Mouse (Mus musculus): ENCODE measurements around the gene Pitpnm1. TPM values are rescaled to one million over a fixed set of nuclear protein-coding genes. Genes with fewer than 3 reads are reported as not detected.
A peak's percentile ranks its signal among the peaks of the same experiment; 100 is the strongest.
"Not testable (repeated sequence)": the region's sequence is repeated elsewhere in the genome, so short reads cannot be mapped to it uniquely, and the experiment has no call there.

Pitpnm1 gene
- polyA plus RNA-seq, 1 experiment from 2014 or later = 43.3 TPM

DNA sequence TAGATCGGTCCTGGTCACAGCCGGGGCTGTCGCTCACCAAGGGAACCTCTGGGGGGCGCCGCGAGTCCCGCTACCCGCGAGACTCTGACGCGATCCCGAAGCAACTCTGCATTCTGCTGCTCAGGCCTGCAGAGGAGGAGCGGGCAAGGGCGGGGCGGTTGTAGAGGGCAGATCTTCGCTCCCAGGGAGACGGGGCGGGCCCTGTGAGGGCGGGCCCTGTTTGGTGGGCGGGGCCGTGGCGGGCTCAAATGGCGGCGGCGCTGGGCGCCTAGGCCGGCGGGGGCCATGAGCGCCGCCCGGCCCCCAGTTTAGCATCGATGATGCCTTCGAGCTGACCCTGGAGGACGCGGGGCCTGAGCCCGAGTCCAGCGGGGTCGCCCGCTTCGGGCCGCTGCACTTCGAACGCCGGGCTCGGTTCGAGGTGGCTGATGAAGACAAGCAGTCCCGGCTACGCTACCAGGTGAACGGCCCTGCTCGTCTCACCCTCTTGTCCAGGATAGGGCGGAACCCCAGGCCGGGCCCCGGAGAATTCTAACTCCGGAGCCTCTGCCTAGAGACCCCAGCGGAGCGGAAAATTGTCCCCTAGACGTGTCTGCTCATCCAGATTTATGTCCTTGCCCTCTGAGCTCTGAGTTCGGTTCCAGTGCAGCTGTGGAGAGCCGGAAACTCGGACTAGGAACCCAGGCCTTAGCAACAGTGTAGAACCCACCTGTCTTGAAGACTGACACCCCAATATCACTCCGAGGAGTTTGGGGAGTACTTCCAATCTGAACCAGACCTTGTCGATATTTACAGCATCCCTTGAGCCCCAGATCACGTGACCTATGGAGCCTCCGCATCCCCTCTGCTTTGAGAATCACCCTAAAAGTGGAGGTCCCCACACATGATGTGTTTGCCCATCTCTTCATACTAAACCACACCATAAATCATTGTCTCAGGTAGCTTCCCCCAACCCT lies 26.2 kb downstream of the Pitpnm1 start, which contains the start of gene Aip:
TSS of gene Aip (minus strand) at position 118 of the 956 bp plus-strand sequence.
- 1% methylated on average over 56 of the region's 64 CpGs for WGBS
- ATAC-seq (ENCODE audit: low FRiP score) = peak; percentile 90
- H3K9me3 ChIP-seq = no peaks in the 10 kb centered on the region
- H3K27ac ChIP-seq = peak within 1 kb of the TSS; percentile 78
- peak within 1 kb of the TSS; percentile 79 for H3K4me2 ChIP-seq
- H3K36me3 ChIP-seq = peaks cover 27% of the 10 kb centered on the region
- H3K4me3 ChIP-seq = peak within 1 kb of the TSS; percentile 83
- H3K27me3 ChIP-seq = no peaks in the 10 kb centered on the region
- peak within 1 kb of the TSS; percentile 94 for H3K9ac ChIP-seq
- H3K4me1 ChIP-seq (replicated peaks) = peaks cover 18% of the 10 kb centered on the region

DNA sequence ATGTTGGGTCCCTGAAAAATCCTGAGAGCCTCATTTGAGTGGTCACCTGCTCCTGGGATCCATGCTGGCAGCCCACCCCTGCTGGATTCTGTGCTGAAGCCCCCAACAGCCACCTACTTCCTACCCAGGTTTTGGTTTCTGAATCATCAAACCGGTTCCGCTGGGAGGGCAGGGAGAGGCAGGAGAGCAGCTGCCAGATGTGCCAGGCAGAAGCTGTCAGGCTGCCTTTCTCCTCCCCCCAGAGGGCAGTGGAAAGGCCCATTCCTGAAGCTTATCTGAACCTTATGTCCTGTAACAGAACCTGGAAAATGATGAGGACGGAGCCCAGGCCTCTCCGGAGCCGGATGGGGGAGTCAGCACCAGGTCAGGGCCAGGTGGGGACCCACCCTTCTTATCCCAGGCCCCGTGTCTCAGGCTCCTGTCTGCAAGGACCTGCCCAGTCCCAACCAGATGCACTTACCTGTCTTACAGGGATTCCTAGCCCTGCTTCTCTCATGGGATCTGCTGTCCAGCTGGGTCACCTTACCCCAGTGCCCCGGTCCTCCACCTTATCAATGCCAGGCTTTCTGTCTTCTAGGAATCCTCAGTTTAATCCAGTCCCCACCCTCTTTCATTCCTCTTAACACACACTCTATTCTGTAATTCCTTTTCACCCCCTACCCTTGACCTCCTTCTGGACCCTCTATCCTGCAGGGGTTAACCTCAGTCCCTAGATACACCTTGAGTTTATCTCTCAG lies 27.1 kb downstream of the Pitpnm1 start:
- WGBS = 65% methylated on average over 7 of the region's 7 CpGs
- Histone ChIP-seq H3K4me2 (peak overlapping the region; percentile 79), H3K9ac (peak overlapping the region; percentile 94), H3K27me3 (no peaks in the 10 kb centered on the region), H3K4me3 (peak overlapping the region; percentile 83), H3K27ac (peak overlapping the region; percentile 78; the same call in 1 of the 2 replicates), H3K4me1 (replicated peaks) (peaks cover 18% of the 10 kb centered on the region), H3K36me3 (peaks cover 36% of the 10 kb centered on the region), H3K9me3 (no peaks in the 10 kb centered on the region)
- ATAC-seq (ENCODE audit: low FRiP score) = no peak

DNA sequence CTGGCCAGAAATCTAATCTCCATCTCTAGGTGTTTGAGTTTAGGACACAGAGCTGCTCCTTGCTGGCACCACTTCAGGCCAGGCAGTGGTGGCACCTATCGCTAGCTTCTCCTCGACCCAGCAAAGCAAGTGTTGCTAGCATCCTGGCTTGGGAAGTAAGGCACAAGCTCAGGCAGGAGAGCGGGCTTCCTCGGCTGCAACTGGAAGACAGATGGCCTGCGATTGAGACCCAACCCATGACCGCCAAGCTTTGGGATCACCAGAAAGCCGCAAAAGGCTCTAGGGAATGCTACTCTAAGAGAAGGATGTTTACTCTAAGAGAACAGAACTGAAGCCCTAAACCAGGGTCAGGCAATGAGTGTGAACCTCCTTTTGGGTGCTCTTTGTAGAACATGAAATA lies 29.7 kb downstream of the Pitpnm1 start:
- Histone ChIP-seq H3K9me3 (no peaks in the 10 kb centered on the region), H3K9ac (0 out of 2 replicates have a peak overlapping the region, but pooled peaks have one; percentile 39), H3K4me3 (no peak overlapping the region), H3K4me1 (replicated peaks) (peaks cover 18% of the 10 kb centered on the region), H3K27me3 (no peaks in the 10 kb centered on the region), H3K36me3 (peaks cover 55% of the 10 kb centered on the region), H3K4me2 (no peak overlapping the region), H3K27ac (no peak overlapping the region)
- WGBS = 89% methylated on average over 7 of the region's 7 CpGs
- no peak for ATAC-seq (ENCODE audit: low FRiP score)

DNA sequence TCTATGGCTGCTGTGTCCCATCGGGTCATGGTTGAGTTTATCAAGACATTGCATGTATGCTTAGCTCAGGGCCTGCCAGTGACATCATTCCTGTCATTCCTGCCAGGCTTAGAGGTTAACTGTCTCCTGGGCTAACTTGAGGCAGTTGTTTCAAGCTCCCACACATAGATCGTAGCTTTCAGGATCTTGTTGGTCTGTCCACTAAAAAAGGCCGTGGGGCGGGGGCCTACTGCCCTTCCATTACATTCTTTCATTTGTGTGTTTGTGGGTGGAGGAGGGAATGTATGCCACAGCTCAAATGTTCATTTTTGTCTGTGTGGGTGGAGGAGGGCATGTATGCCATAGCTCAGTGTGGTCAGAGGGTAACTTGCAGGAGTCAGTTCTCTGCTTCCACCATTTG lies 30.3 kb downstream of the Pitpnm1 start:
- peaks cover 18% of the 10 kb centered on the region for H3K4me1 ChIP-seq (replicated peaks)
- H3K27me3 ChIP-seq = no peaks in the 10 kb centered on the region
- no peak overlapping the region for H3K27ac ChIP-seq
- H3K9ac ChIP-seq = 0 out of 2 replicates have a peak overlapping the region, but pooled peaks have one; percentile 39
- no peaks in the 10 kb centered on the region for H3K9me3 ChIP-seq
- H3K4me2 ChIP-seq = no peak overlapping the region
- ATAC-seq (ENCODE audit: low FRiP score) = no peak
- no peak overlapping the region for H3K4me3 ChIP-seq
- WGBS = 90% methylated on average over 4 of the region's 4 CpGs
- H3K36me3 ChIP-seq = peaks cover 55% of the 10 kb centered on the region

DNA sequence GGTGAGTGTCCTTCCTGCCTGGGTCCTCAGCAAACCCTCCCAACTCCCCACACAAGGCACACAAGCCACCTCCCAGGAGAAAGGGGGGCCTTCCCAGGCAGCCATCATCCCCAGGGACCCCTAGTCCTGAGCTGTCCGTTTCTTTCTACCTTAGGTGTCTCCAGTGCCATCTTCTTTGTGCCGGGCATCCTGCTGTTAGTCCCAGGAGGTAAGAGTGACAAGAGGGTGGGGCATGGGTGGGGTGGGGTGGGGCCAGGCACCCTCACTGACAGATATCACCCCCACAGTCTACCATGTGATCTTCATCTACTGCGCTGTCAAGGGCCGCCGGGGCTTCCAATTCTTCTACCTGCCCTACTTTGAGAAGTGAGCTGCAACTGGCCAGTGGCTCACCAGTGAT lies 31.3 kb downstream of the Pitpnm1 start:
- Histone ChIP-seq H3K9me3 (no peaks in the 10 kb centered on the region), H3K27me3 (no peaks in the 10 kb centered on the region), H3K4me3 (no peak overlapping the region), H3K36me3 (peaks cover 55% of the 10 kb centered on the region), H3K27ac (no peak overlapping the region), H3K4me2 (no peak overlapping the region), H3K4me1 (replicated peaks) (peaks cover 17% of the 10 kb centered on the region), H3K9ac (no peak overlapping the region)
- no peak for ATAC-seq (ENCODE audit: low FRiP score)
- WGBS = 91% methylated on average over 5 of the region's 5 CpGs

DNA sequence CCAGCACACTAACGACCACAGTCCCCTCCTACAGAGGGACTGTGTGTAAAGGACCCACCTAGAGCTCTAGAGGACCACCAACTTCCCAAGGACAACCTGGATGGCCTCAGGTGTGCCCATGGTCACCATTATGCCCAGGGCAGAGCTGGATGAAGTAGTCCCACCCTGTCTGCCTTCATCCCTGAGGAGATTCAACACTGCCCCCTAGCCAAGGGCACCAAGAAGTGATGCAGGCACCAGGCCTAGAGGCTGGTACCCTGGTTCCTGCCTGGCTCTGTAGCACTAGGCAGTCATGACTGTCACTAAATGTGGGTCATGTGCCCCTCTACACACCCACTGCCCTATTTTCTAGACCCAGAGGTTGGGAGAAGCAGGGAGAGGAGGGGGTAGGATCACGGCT lies 32.0 kb downstream of the Pitpnm1 start:
- H3K4me3 ChIP-seq = no peak overlapping the region
- H3K9ac ChIP-seq = no peak overlapping the region
- no peaks in the 10 kb centered on the region for H3K27me3 ChIP-seq
- WGBS = 93% methylated on average over 2 of the region's 2 CpGs
- H3K4me2 ChIP-seq = no peak overlapping the region
- H3K27ac ChIP-seq = no peak overlapping the region
- H3K4me1 ChIP-seq (replicated peaks) = peaks cover 10% of the 10 kb centered on the region
- H3K36me3 ChIP-seq = peaks cover 55% of the 10 kb centered on the region
- ATAC-seq (ENCODE audit: low FRiP score) = no peak
- no peaks in the 10 kb centered on the region for H3K9me3 ChIP-seq

DNA sequence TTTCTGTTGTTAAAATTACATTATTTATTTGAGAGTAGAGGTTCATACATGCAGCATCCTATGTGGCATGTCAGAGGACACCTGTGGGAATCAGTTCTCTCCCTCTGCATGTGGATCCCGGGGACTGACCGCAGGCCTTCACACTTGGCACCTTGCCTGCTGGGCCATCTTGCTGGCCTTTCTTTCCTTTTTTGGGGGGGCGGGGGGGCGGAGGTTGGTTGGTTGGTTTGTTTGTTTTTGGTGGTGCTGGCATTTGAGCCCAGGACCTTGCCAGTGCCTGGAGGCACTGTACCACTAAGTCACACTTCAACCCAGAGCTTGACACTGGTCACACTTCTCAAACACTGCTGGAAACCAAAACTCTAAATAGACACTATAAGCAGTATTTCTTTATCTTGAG lies 34.6 kb downstream of the Pitpnm1 start:
- no peak overlapping the region for H3K4me2 ChIP-seq
- H3K9ac ChIP-seq = no peak overlapping the region
- peaks cover 38% of the 10 kb centered on the region for H3K36me3 ChIP-seq
- no peak overlapping the region for H3K4me3 ChIP-seq
- peaks cover 3% of the 10 kb centered on the region for H3K4me1 ChIP-seq (replicated peaks)
- WGBS = 94% methylated on average over 4 of the region's 4 CpGs
- ATAC-seq (ENCODE audit: low FRiP score) = no peak
- no peaks in the 10 kb centered on the region for H3K27me3 ChIP-seq
- no peaks in the 10 kb centered on the region for H3K9me3 ChIP-seq
- H3K27ac ChIP-seq = no peak overlapping the region

DNA sequence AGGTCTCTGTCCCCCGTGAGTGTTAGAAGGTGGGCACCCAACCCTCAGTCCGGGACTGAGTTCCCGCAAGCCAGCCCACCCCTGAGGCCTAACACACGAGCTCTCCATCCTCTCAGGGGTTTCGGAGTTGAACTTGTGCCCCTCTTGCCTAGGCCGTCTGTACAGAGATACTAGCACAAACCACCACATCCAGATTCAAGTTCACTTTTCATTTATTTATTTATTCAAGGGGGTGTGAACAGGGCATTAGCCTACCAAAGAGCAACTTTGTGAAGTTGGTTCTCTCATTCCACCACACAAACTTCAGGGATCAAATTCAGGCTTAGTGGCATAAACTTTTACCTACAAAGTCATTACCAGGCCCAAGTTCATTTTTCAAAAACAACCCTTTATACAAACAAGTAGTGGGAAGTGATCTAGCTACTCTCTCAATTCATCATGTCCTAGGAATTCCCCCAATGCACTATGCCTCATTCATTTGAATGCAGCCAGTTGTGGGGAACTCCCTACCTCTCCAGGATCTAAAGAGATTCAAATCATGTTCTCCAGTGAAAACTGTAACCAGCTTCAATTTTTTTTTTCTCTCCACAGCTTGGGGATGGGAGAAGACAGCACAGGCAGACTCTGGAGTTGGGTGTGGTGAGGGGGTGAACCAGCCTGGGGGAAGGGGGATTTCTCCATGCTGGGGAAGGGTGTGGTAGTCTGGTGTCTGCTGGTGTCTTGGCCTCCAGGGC lies 35.6 kb downstream of the Pitpnm1 start:
- not testable (repeated sequence) for H3K4me2 ChIP-seq; H3K9me3 ChIP-seq; H3K9ac ChIP-seq; ATAC-seq (ENCODE audit: low FRiP score); H3K27me3 ChIP-seq; H3K4me1 ChIP-seq (replicated peaks); H3K4me3 ChIP-seq; H3K27ac ChIP-seq
- WGBS = 84% methylated on average over 6 of the region's 6 CpGs
- peaks cover 30% of the 10 kb centered on the region for H3K36me3 ChIP-seq

DNA sequence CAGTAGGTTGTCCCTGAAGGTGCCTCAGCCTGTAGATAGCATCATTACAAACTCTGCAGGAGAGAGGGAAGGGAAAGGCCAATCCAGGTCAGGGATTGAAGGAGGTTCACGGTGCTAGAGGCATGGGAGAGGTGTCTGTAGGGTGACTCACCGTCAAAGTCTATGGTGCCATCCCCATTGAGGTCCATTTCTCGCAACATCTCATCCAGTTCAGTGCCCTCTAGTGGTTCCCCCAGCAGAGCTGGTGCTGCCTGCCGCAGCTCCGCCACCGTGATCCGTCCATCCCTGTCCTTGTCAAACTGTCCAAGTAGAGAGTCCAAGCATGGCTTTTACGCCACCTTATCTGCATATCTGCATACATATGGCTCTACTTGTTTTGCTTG lies 36.2 kb downstream of the Pitpnm1 start:
- not testable (repeated sequence) for H3K27ac ChIP-seq; ATAC-seq (ENCODE audit: low FRiP score); H3K9me3 ChIP-seq; H3K4me1 ChIP-seq (replicated peaks); H3K9ac ChIP-seq; H3K27me3 ChIP-seq; H3K4me2 ChIP-seq; H3K4me3 ChIP-seq
- peaks cover 29% of the 10 kb centered on the region for H3K36me3 ChIP-seq
- WGBS = 19% methylated on average over 8 of the region's 8 CpGs

DNA sequence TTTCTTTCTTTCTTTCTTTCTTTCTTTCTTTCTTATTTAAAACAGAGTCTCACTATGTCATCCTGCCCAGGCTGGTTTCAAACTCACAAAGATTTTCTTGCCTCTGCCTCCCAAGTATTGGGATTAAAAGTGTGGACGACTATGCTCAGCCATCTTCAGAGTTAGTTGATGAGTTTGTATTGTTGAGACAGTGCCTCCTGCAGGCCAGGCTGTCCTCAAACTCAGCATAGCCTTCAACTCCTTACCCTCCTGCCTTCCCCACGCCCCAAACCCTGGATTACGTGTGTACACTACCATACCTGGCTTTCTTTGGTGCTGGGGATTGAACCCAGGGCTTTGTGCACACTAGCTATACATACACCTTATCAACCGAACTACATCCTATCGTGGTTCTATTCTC lies 36.7 kb downstream of the Pitpnm1 start:
- Histone ChIP-seq H3K4me2 (no peak overlapping the region), H3K27me3 (no peaks in the 10 kb centered on the region), H3K9me3 (no peaks in the 10 kb centered on the region), H3K9ac (no peak overlapping the region), H3K36me3 (peaks cover 24% of the 10 kb centered on the region), H3K4me1 (replicated peaks) (peaks cover 4% of the 10 kb centered on the region), H3K4me3 (no peak overlapping the region), H3K27ac (no peak overlapping the region)
- WGBS = 80% methylated on average over 5 of the region's 5 CpGs
- no peak for ATAC-seq (ENCODE audit: low FRiP score)

DNA sequence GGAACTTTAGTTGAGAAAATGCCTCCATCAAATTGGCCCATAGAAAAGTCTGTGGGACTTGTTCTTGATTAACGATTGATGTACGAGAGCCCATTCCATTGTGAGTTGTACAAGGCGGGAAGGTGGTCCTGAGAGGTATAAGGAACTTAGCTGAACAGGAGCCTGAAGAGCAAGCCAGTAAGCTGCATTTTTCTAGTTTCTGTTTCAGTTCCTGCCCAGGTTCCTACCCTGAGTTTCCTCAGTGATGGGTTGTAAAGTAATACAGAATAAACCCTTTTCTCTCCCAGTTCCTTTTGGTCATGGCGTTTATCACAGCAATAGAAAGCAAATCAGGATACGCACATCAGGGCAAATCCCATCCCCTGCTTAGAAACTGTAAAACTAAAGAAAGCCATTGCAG lies 38.1 kb downstream of the Pitpnm1 start:
- Histone ChIP-seq H3K36me3 (peaks cover 9% of the 10 kb centered on the region), H3K9ac (no peak overlapping the region), H3K4me1 (replicated peaks) (peaks cover 4% of the 10 kb centered on the region), H3K27ac (no peak overlapping the region), H3K9me3 (no peaks in the 10 kb centered on the region), H3K4me3 (no peak overlapping the region), H3K4me2 (no peak overlapping the region), H3K27me3 (no peaks in the 10 kb centered on the region)
- 85% methylated on average over 5 of the region's 5 CpGs for WGBS
- ATAC-seq (ENCODE audit: low FRiP score) = no peak

DNA sequence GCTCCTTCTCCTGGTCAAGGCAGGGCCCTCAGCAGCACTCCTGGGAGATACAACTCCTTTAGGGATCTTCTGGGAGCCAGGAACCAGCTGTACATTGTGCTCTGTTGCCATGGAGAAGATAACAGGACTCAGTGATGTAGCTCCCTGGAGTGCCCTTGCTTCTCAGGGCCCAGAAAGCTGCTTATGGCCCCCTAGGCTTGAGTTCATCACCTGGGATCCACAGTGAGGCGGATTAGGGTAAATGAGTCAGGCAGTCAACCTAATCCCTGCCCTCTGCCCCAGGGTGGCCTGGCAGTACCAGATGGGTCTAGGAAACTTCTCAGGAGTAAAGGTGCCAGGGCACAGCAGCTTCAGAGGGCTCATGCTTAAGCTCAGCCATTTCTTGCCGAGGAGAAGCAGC lies 39.6 kb downstream of the Pitpnm1 start, which contains the start of gene Gpr152:
TSS of gene Gpr152 (plus strand) at position 342 of the 400 bp plus-strand sequence.
- Histone ChIP-seq H3K4me3 (no peak within 1 kb of the TSS), H3K9ac (no peak within 1 kb of the TSS), H3K9me3 (no peaks in the 10 kb centered on the region), H3K27ac (no peak within 1 kb of the TSS), H3K27me3 (no peaks in the 10 kb centered on the region), H3K4me1 (replicated peaks) (peaks cover 4% of the 10 kb centered on the region), H3K4me2 (no peak within 1 kb of the TSS), H3K36me3 (no peaks in the 10 kb centered on the region)
- ATAC-seq (ENCODE audit: low FRiP score) = no peak
- 70% methylated on average over 2 of the region's 2 CpGs for WGBS
